ENCODE assay signal across 8 mouse cellular contexts in the genomic region with DNA sequence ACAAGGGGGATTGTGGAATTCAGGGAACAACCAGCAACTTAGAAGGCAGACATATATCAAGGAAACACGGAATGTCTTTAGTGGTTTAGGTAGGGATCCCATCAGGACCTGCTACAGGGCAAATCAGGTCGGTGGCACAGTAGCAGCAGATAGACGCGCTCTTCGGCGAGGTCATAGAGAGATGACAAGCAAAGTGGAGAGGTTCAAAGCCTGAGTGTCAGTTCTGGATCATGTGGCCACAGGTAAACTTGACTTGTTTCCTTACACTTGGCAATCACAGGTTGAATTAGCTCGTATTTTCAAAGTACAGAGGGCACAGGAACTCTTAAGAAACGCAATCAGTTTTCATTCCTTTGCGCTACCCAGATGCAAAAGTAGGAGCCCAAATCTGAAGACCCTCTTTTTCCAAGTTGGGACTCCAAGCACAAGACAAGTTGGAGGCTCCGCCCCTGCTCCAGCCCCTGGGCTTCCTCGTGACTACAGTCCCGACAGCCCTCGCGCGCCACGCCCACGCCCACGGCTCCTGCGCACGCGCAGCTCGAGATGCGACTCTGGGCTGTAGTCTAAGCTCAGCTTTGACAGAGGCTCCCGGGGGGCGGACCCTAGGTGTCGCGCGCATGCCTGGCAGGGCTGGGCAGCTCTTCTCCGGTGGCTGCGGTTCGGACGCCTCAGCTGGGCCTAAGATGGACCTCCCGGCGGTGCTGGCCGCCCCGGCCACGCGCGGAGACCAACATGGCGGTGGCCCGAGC. TPM values are rescaled to one million over a fixed set of nuclear protein-coding genes. Genes with fewer than 3 reads are reported as not detected.
DNase-seq lines count a peak whose midpoint lies in the region; ATAC-seq and TF ChIP-seq lines count a peak whose summit lies in the region.

TSS of gene Zxdc (plus strand) at position 517 of the 749 bp plus-strand sequence.

- DNase-seq in c-Kit-positive CD71-positive TER-119-positive erythroid progenitor cells, embryonic 14.5 days (ENCODE audit: low spot score), result peak; percentile 94
- DNase-seq in heart, postnatal 0 days (ENCODE audit: low spot score), result peak; percentile 94
- DNase-seq in kidney, postnatal 4 days, result peak; percentile 99 to 100

- H3K36me3 ChIP-seq in E14TG2a.4 (ENCODE audit: insufficient read depth, low read length), result peaks cover 29% of the 10 kb centered on the region
- peaks cover 16% of the 10 kb centered on the region for H3K36me3 ChIP-seq in forebrain, embryonic 12.5 days (replicated peaks)
- peaks cover 19% of the 10 kb centered on the region for H3K36me3 ChIP-seq in heart, postnatal 0 days (replicated peaks; ENCODE audit: control insufficient read depth, insufficient read depth, low read length)
- H3K36me3 ChIP-seq in liver, embryonic 16.5 days (ENCODE audit: control insufficient read depth, insufficient read depth), result peaks cover 7% of the 10 kb centered on the region; the same call in 1 of the 2 replicates
- H3K36me3 ChIP-seq in neural tube, embryonic 13.5 days, result peaks cover 20% of the 10 kb centered on the region
- peaks cover 2% of the 10 kb centered on the region; the same call in 1 of the 2 replicates for H3K36me3 ChIP-seq in testis, adult 2 months (ENCODE audit: control insufficient read depth, insufficient read depth, low read length)

- H3K9ac ChIP-seq in forebrain, embryonic 12.5 days, result peak within 1 kb of the TSS; percentile 89
- H3K9ac ChIP-seq in heart, postnatal 0 days (replicated peaks; ENCODE audit: low read depth, low read length), result peak within 1 kb of the TSS; percentile 80
- H3K9ac ChIP-seq in liver, embryonic 16.5 days (ENCODE audit: low read depth, low read length), result peak within 1 kb of the TSS; percentile 80
- peak within 1 kb of the TSS; percentile 94 for H3K9ac ChIP-seq in neural tube, embryonic 13.5 days

- no peak for TF ChIP-seq EP300 in heart, postnatal 0 days (IDR thresholded peaks at IDR 0.05; ENCODE audit: low read depth)

- peak; percentile 97 for ATAC-seq in forebrain, embryonic 12.5 days (ENCODE audit: low FRiP score)
- peak; percentile 98 for ATAC-seq in heart, postnatal 0 days (ENCODE audit: insufficient read depth, low read depth)
- peak; percentile 95 for ATAC-seq in liver, embryonic 16.5 days (ENCODE audit: low read depth)
- ATAC-seq in neural tube, embryonic 13.5 days (ENCODE audit: low read depth), result peak; percentile 98

- TF ChIP-seq CTCF in E14TG2a.4 (conservative IDR thresholded peaks at IDR 0.05; ENCODE audit: low read length), result no peak
- TF ChIP-seq CTCF in heart, postnatal 0 days (IDR thresholded peaks at IDR 0.05; ENCODE audit: low read depth), result no peak
- no peak for TF ChIP-seq CTCF in testis, adult 2 months (IDR thresholded peaks at IDR 0.05; ENCODE audit: control insufficient read depth, insufficient read depth, insufficient replicate concordance, low read depth, low read length)

- H3K4me1 ChIP-seq in E14TG2a.4 (replicated peaks; ENCODE audit: low read depth, low read length), result peaks cover 29% of the 10 kb centered on the region
- peaks cover 29% of the 10 kb centered on the region for H3K4me1 ChIP-seq in forebrain, embryonic 12.5 days
- peaks cover 21% of the 10 kb centered on the region for H3K4me1 ChIP-seq in heart, postnatal 0 days (ENCODE audit: control insufficient read depth, insufficient read depth)
- peaks cover 18% of the 10 kb centered on the region for H3K4me1 ChIP-seq in liver, embryonic 16.5 days (ENCODE audit: control insufficient read depth, low read depth, low read length)
- peaks cover 28% of the 10 kb centered on the region for H3K4me1 ChIP-seq in neural tube, embryonic 13.5 days (replicated peaks)
- peaks cover 13% of the 10 kb centered on the region for H3K4me1 ChIP-seq in testis, adult 2 months (ENCODE audit: control insufficient read depth, insufficient read depth, low read length)

- WGBS in forebrain, embryonic 12.5 days, result 6% methylated on average over 41 of the region's 41 CpGs
- WGBS in heart, postnatal 0 days, result 6% methylated on average over 41 of the region's 41 CpGs
- WGBS in liver, embryonic 16.5 days (ENCODE audit: insufficient replicate concordance), result 5% methylated on average over 39 of the region's 41 CpGs
- WGBS in neural tube, embryonic 13.5 days, result 6% methylated on average over 41 of the region's 41 CpGs

- H3K27ac ChIP-seq in forebrain, embryonic 12.5 days, result peak within 1 kb of the TSS; percentile 83
- H3K27ac ChIP-seq in heart, postnatal 0 days (ENCODE audit: low read depth), result peak within 1 kb of the TSS; percentile 79
- H3K27ac ChIP-seq in liver, embryonic 16.5 days (ENCODE audit: low read length), result peak within 1 kb of the TSS; percentile 68
- H3K27ac ChIP-seq in neural tube, embryonic 13.5 days (replicated peaks), result peak within 1 kb of the TSS; percentile 90
- peak within 1 kb of the TSS; percentile 60 for H3K27ac ChIP-seq in testis, adult 2 months (ENCODE audit: control insufficient read depth, insufficient read depth, low read depth, low read length)

- peak within 1 kb of the TSS; percentile 75 for H3K4me2 ChIP-seq in forebrain, embryonic 12.5 days
- H3K4me2 ChIP-seq in heart, postnatal 0 days (ENCODE audit: low read depth, low read length), result peak within 1 kb of the TSS; percentile 100
- H3K4me2 ChIP-seq in liver, embryonic 16.5 days (ENCODE audit: low read depth, low read length), result peak within 1 kb of the TSS; percentile 89
- H3K4me2 ChIP-seq in neural tube, embryonic 13.5 days, result peak within 1 kb of the TSS; percentile 98

- peaks cover 9% of the 10 kb centered on the region for H3K27me3 ChIP-seq in E14TG2a.4 (ENCODE audit: insufficient read depth, low read length)
- H3K27me3 ChIP-seq in forebrain, embryonic 12.5 days, result no peaks in the 10 kb centered on the region
- H3K27me3 ChIP-seq in heart, postnatal 0 days (ENCODE audit: control insufficient read depth, insufficient read depth, low read length), result no peaks in the 10 kb centered on the region
- no peaks in the 10 kb centered on the region for H3K27me3 ChIP-seq in liver, embryonic 16.5 days (ENCODE audit: control insufficient read depth, insufficient read depth, low read depth, low read length)
- no peaks in the 10 kb centered on the region for H3K27me3 ChIP-seq in neural tube, embryonic 13.5 days
- H3K27me3 ChIP-seq in testis, adult 2 months (ENCODE audit: control insufficient read depth, insufficient read depth, low read length), result no peaks in the 10 kb centered on the region

- no peaks in the 10 kb centered on the region for H3K9me3 ChIP-seq in E14TG2a.4 (ENCODE audit: low read length)
- no peaks in the 10 kb centered on the region for H3K9me3 ChIP-seq in forebrain, embryonic 12.5 days
- no peaks in the 10 kb centered on the region for H3K9me3 ChIP-seq in heart, postnatal 0 days (replicated peaks; ENCODE audit: control insufficient read depth, low read length)
- no peaks in the 10 kb centered on the region for H3K9me3 ChIP-seq in liver, embryonic 16.5 days (replicated peaks; ENCODE audit: control insufficient read depth, low read length)
- no peaks in the 10 kb centered on the region for H3K9me3 ChIP-seq in neural tube, embryonic 13.5 days

- peak; percentile 78 for TF ChIP-seq POLR2A in testis, adult 2 months (IDR thresholded peaks at IDR 0.05; ENCODE audit: control insufficient read depth, low read depth, low read length)

- H3K4me3 ChIP-seq in E14TG2a.4 (replicated peaks; ENCODE audit: low read length), result peak within 1 kb of the TSS; percentile 90
- peak within 1 kb of the TSS; percentile 97 for H3K4me3 ChIP-seq in forebrain, embryonic 12.5 days (replicated peaks)
- H3K4me3 ChIP-seq in heart, postnatal 0 days (ENCODE audit: low read depth, low read length), result peak within 1 kb of the TSS; percentile 93
- H3K4me3 ChIP-seq in liver, embryonic 16.5 days (ENCODE audit: low read depth, low read length), result peak within 1 kb of the TSS; percentile 82
- peak within 1 kb of the TSS; percentile 97 for H3K4me3 ChIP-seq in neural tube, embryonic 13.5 days
- peak within 1 kb of the TSS; percentile 86 for H3K4me3 ChIP-seq in testis, adult 2 months (ENCODE audit: control insufficient read depth, low read depth, low read length)

RNA-seq across cellular contexts. Expression of gene Zxdc, which starts in this region (rescaled TPM):
- 13.8 and 15.8 TPM in 2 replicates for polyA plus RNA-seq in forebrain, embryonic 12.5 days (2016; fragmentation: Nextera tagmentation; extraction: Ambion mirVana)
- 21.9 and 40.3 TPM in 2 replicates for total RNA-seq in heart, postnatal 0 days (2014; rRNA removed; ENCODE audit: low replicate concordance)
- polyA plus RNA-seq in heart, postnatal 0 days (2015; fragmentation: Nextera tagmentation; extraction: Ambion mirVana), result 5.0 and 5.2 TPM in 2 replicates
- polyA plus RNA-seq in liver, embryonic 16.5 days (2015; fragmentation: Nextera tagmentation; extraction: Ambion mirVana), result 2.0 and 3.0 TPM in 2 replicates
- 10.0 and 10.3 TPM in 2 replicates for polyA plus RNA-seq in neural tube, embryonic 13.5 days (2015; fragmentation: Nextera tagmentation; extraction: Ambion mirVana)
- 5.3 and 5.4 TPM in 2 replicates for polyA plus RNA-seq in testis, adult 2 months (2012; rRNA removed)

Comparison
In these comparisons a context has a peak if more than half of its experiments do, and no peak if none do; other contexts are left out.
1. Peak in every context shown above with its lines: DNase-seq, ATAC-seq, H3K4me3 ChIP-seq and H3K27ac ChIP-seq.